Mouse (Mus musculus) kidney, adult 2 months (tissue): Measurements from ENCODE around the gene Amer2. TPM values are rescaled to one million over a fixed set of nuclear protein-coding genes. Genes with fewer than 3 reads are reported as not detected.

Experiments used
- DNase-seq: peaks from one replicate; pipeline ENCODE4 v3.0.0; 2021
- H3K27ac ChIP-seq: fragments of 200-500 bp; 2 replicates; pipeline ENCODE4 v1.5.1; 2012; ENCODE audit warnings: low read depth, low read length, control low read depth, inconsistent platforms; ENCODE audit not compliant: insufficient read depth
- H3K27me3 ChIP-seq: fragments of 200-500 bp; replicated peaks from 2 replicates; pipeline ENCODE4 v1.6.1; 2012; ENCODE audit warnings: mild to moderate bottlenecking, moderate library complexity, low read length, inconsistent platforms; ENCODE audit not compliant: control insufficient read depth, insufficient read depth
- H3K36me3 ChIP-seq: fragments of 200-500 bp; 2 replicates; pipeline ENCODE4 v1.6.1; 2012; ENCODE audit warnings: mild to moderate bottlenecking, moderate library complexity, low read length, inconsistent platforms; ENCODE audit not compliant: control insufficient read depth, insufficient read depth
- H3K4me1 ChIP-seq: fragments of 200-500 bp; 2 replicates; pipeline ENCODE4 v1.6.1; 2011; ENCODE audit warnings: low read length; ENCODE audit not compliant: control insufficient read depth, insufficient read depth
- H3K4me3 ChIP-seq: fragments of 200-500 bp; 2 replicates; pipeline ENCODE4 v1.5.1; 2011; ENCODE audit warnings: mild to moderate bottlenecking, low read depth, low read length, control low read depth; ENCODE audit not compliant: insufficient read depth
- CTCF ChIP-seq: fragments of 200-500 bp; conservative IDR thresholded peaks from 2 replicates; pipeline ENCODE4 v1.5.1; 2011; ENCODE audit warnings: low read depth, mild to moderate bottlenecking, control low read depth, low read length, moderate library complexity, mixed read lengths; ENCODE audit not compliant: insufficient read depth, insufficient read length
- POLR2A ChIP-seq: fragments of 200-500 bp; IDR thresholded peaks from one replicate; pipeline ENCODE4 v1.6.1; 2011; ENCODE audit warnings: low read depth, low read length, control low read depth
- WGBS: fragments of 180-500 bp; shearing (Covaris S2); methylation state at CpG from one replicate; pipeline ENCODE4 v1.1.7; 2018; 5-methylcytosine and 5-hydroxymethylcytosine counted together
- polyA plus RNA-seq: library from polyadenylated mRNA; depleted of rRNA; stranded (reverse); fragments of >200 nt; gene quantifications from 2 replicates; pipeline ENCODE4 v1.2.3, GENCODE M21; 2012

Gene Amer2
- polyA plus RNA-seq, 1 experiment: 0.08 TPM

DNA sequence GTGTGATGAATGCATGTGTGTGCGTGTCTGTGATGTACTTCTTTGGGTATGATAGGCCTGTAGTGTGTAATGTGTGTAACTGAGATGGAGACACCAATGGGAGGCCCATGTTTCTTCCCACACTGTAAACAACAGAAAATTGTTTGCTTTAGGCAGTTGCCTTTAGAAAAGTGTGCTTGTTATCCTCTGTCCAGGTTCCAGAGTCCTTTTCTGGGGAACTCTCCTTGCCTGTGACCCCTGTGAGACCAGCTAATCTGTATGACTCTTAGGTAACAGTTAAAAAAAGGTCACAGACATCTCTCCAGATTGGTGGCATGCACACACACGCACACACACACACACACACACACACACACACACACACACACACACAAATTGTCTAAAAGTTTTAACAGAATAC lies 15.3 kb downstream of the Amer2 start:
- no peaks in the 10 kb centered on the region for H3K4me1 ChIP-seq
- H3K27ac ChIP-seq: no peak overlapping the region
- WGBS: 84% methylated on average over 2 of the region's 2 CpGs
- no peak overlapping the region for H3K4me3 ChIP-seq
- H3K27me3 ChIP-seq: no peaks in the 10 kb centered on the region
- TF ChIP-seq CTCF (no peak), POLR2A (no peak)
- no peak for DNase-seq
- no peaks in the 10 kb centered on the region for H3K36me3 ChIP-seq

DNA sequence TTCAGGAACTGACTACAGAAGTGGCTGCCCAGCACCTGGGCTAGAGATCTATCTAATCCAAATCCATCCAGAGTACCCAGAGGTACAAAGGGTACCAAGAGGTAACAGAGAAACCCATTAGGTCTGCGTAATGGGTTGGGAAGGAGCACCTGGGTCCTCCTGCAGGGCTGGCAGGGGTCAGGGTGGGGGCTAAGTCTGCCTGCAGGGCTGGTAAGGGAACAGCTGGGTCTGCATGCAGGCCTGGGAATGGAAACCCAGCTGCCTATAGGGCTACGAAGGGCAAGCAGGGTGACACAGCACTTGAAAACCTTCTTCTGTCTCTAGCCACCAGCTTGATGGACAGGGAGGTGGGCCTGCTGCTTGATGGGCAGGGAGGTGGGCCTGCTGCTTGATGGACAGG lies 19.1 kb downstream of the Amer2 start:
- no peaks in the 10 kb centered on the region for H3K27me3 ChIP-seq
- no peak overlapping the region for H3K4me3 ChIP-seq
- H3K36me3 ChIP-seq: no peaks in the 10 kb centered on the region
- H3K27ac ChIP-seq: no peak overlapping the region
- no peak for TF ChIP-seq CTCF
- DNase-seq: no peak
- H3K4me1 ChIP-seq: no peaks in the 10 kb centered on the region
- WGBS: 81% methylated on average over 2 of the region's 2 CpGs

DNA sequence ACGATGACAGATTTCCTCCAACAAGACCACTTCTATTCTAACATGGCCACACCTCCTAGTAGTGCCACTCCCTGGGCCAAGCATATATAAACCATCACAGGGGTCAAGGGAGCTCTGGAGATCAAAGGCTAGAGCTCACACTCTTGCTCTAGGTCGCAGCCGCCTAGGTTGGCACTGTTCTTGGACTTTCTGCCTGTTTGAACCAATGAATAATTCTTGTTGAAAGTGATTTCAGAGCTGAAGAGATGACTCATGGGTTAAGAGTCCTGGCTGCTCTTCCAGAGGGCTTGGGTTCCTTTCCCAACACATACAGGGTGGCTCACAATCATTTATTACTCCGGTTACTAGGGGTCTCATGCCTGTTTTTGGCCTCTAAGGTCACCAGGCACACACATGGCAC lies 24.3 kb downstream of the Amer2 start:
- no peaks in the 10 kb centered on the region for H3K27me3 ChIP-seq
- no peak overlapping the region for H3K4me3 ChIP-seq
- no peak for DNase-seq
- no peak for TF ChIP-seq CTCF
- H3K27ac ChIP-seq: no peak overlapping the region
- 82% methylated on average over 4 of the region's 4 CpGs for WGBS
- H3K4me1 ChIP-seq: no peaks in the 10 kb centered on the region
- no peaks in the 10 kb centered on the region for H3K36me3 ChIP-seq

DNA sequence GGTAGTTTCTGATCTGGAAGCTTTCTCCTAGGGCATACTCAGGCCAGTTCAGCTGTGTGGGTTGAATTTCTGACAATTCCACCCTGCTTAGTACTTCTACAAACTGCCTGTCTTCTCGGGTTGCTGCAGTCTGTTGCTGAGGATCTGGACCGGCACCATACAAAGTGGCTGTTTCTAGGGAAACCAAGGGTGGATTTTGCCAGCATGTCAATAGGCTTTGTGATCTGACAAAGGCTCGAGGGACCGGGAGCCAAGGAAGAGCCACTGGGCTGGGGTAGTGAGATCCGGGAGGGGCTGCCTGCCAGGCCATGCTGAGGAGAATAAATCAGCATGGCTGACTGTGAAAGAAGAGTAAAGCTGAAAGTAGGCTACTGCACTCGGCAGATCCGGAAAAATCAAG lies 25.8 kb downstream of the Amer2 start:
- 24% methylated on average over 7 of the region's 7 CpGs for WGBS
- H3K36me3 ChIP-seq: no peaks in the 10 kb centered on the region
- no peak overlapping the region for H3K27ac ChIP-seq
- no peak for TF ChIP-seq CTCF
- H3K4me1 ChIP-seq: no peaks in the 10 kb centered on the region
- no peak overlapping the region for H3K4me3 ChIP-seq
- no peak for DNase-seq
- H3K27me3 ChIP-seq: no peaks in the 10 kb centered on the region

DNA sequence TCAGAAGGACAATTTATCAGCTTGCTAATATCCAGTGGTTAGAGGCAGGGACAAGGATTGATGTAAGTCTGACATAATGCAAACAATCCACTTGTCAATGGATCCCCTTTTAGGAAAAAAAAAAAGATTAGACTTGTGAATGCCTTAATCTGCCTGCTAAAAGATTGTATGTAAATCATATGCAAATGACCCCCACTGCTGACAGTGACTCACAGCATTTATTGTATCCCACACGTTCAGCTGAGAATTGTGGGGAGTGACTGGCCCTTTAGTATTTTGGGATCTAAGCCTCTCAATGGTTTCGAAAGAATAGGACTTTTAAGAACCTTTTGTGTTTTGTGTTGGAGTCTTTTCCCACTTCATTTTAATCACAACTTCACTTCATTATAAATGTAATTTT lies 30.2 kb downstream of the Amer2 start:
- TF ChIP-seq CTCF: no peak
- TF ChIP-seq POLR2A: no peak
- DNase-seq: no peak
- 71% methylated on average over 2 of the region's 2 CpGs for WGBS

DNA sequence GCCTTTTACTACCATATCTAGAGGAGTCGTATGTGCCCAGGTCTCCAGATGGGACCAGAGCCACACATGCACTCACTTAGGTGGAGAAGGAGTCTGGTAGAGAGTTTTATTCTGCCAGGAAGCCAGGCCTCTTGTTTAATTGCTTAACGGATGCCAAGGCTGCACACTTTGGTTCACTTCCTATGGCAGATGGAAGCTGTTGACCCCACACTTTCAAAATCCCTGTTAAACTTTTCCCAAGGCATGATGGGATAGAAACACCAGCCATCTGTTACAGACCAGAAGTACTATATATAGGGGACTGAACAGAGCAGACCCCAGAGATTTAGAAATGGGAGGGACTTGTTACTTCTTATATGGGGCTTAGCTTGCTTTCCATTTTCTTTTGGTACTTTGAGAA lies 32.8 kb downstream of the Amer2 start:
- TF ChIP-seq POLR2A (no peak), CTCF (no peak)
- Histone ChIP-seq H3K4me1 (no peaks in the 10 kb centered on the region; the same call in 1 of the 2 replicates), H3K27ac (no peak overlapping the region), H3K4me3 (no peak overlapping the region), H3K27me3 (no peaks in the 10 kb centered on the region), H3K36me3 (no peaks in the 10 kb centered on the region)
- DNase-seq: no peak
- 85% methylated on average over 2 of the region's 2 CpGs for WGBS

More for the DNA sequence above, 30.2 kb downstream of the Amer2 start:
- Histone ChIP-seq H3K4me1 (no peaks in the 10 kb centered on the region), H3K27me3 (no peaks in the 10 kb centered on the region), H3K27ac (no peak overlapping the region), H3K4me3 (no peak overlapping the region), H3K36me3 (no peaks in the 10 kb centered on the region)

DNA sequence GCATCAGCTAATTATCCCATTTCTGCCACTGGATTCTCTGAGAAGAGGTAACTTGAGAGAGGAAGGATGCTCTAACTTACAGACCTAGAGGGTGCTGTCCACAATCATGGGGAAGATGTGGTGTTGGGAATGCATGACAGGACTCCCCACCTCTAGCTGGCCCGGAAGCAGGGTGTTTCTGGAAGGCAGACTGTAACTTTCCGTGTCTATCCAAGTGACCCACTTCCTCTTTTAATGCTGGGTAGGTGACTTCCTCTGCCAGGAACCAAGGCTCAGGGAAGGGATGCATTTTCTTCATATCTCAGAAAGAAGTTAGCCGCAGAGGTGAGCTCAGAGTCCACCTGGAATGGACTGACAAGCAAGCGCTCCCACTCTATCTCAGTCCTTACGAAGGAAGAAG lies 33.5 kb downstream of the Amer2 start:
- DNase-seq: no peak
- TF ChIP-seq CTCF (no peak), POLR2A (no peak)
- Histone ChIP-seq H3K36me3 (no peaks in the 10 kb centered on the region), H3K27me3 (no peaks in the 10 kb centered on the region), H3K4me1 (no peaks in the 10 kb centered on the region; the same call in 1 of the 2 replicates), H3K4me3 (no peak overlapping the region), H3K27ac (no peak overlapping the region)
- WGBS: 83% methylated on average over 5 of the region's 5 CpGs

DNA sequence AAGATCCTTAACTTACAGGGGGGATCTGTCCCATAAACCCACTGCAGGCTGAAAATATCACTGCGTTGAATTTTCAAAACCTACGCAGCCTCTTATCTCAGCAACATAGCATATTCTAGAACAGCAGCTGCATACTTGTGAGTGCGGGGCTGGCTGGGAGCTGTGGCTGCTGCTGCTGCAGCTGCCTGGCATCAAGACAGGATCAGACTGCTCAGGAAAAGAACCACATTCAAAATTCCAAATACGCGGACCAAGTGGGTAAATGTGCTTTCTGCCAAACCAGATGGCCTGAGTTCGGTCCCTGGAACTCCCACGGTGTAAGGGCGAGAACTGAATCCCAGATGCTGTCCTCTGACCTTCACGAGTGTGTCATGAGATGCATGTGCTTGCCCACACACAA lies 34.3 kb downstream of the Amer2 start:
- WGBS: 81% methylated on average over 9 of the region's 9 CpGs
- Histone ChIP-seq H3K27me3 (no peaks in the 10 kb centered on the region), H3K4me1 (no peaks in the 10 kb centered on the region; the same call in 1 of the 2 replicates), H3K36me3 (no peaks in the 10 kb centered on the region), H3K27ac (no peak overlapping the region), H3K4me3 (no peak overlapping the region)
- DNase-seq: no peak
- TF ChIP-seq CTCF (no peak), POLR2A (no peak)
